Mouse (Mus musculus): ENCODE results near the gene Fam210b.

Gene Fam210b

DNA sequence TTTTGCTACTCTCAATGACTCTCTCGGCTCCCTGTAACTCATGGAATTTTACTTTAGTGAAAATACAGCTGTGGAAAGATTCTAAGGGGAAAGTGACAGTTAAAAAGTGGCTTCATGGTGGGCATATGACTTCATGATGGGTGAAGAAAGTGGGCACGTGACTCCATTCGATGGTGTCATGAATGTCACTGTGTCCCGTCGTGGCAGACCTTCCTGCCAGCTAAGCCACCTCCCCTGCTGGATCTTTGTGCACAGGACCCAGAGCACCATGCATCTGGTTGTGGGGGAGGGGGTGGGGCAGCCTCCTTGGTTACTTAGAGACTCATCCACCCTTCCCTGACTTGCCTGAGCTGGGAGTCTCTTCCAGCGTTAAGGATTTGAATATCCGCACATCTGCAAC lies 58.9 kb downstream of the Fam210b start:
- DNase-seq (ENCODE audit: low spot score in 2 of 2): no peak

DNA sequence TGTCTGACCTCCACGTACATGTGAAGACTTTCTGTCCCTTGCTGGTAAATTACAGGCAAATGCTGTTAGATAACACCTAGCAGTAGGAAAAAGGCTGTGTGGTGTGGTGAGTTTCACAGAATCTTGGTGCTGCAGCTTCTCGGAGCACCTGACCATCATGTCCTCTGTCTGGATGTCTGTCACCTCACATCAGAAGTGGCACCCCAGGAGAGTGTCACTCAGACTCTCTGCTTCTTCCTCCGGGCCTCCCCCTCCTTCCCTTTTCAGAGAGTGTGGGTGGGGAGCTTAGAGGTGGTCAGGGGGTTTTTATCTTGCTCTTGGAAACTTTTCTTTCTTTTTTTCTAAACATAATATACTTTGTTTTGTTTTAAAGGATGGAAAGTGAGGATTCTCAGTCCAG lies 59.6 kb downstream of the Fam210b start:
- DNase-seq (ENCODE audit: low spot score in 2 of 2): no peak
